Comparison of ENCODE assay signal across 18 mouse cellular contexts in the genomic region with DNA sequence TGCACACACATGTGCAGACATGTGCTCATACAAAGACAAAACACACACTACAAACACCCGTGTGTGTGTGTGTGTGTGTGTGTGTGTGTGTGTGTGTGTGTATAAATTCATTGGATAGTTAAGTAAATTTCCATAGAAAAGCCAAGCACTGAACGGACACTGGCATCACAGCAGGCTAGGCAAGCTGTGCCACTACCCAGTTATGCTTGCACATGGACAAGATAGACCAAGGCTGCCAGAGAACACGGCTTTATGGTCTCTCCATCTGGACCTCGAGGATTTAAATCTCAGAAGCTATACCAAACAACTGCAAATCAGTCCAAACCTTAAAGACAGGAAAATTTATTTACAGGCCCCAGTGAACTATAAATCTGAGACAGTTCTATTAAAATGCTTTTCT.
"Had no signal": no experiment of that assay in that cellular context is flagged by ENCODE, and none has a peak within 500 bp of the region (broad histone marks: within the 10 kb centered on the region; RNA-seq: fewer than 3 reads in every experiment).

No protein-coding gene starts in this region.

- H3K27ac ChIP-seq: left cerebral cortex, adult 2 months; liver, embryonic 13.5 days; macrophage; midbrain, embryonic 12.5 days; midbrain, embryonic 15.5 days; neural tube, embryonic 12.5 days; neural tube, embryonic 15.5 days; stomach, postnatal 0 days had no signal

- H3K4me2 ChIP-seq: liver, embryonic 13.5 days; midbrain, embryonic 12.5 days; midbrain, embryonic 15.5 days; neural tube, embryonic 12.5 days; neural tube, embryonic 15.5 days had no signal

- H3K9ac ChIP-seq: liver, embryonic 13.5 days; midbrain, embryonic 12.5 days; midbrain, embryonic 15.5 days; neural tube, embryonic 12.5 days; neural tube, embryonic 15.5 days had no signal

- ATAC-seq: midbrain, embryonic 15.5 days had no signal

- H3K4me3 ChIP-seq: left cerebral cortex, adult 2 months; liver, embryonic 13.5 days; midbrain, embryonic 12.5 days; midbrain, embryonic 15.5 days; neural tube, embryonic 12.5 days; neural tube, embryonic 15.5 days had no signal

- H3K36me3 ChIP-seq: midbrain, embryonic 12.5 days; midbrain, embryonic 15.5 days; neural tube, embryonic 12.5 days had no signal

- DNase-seq: kidney, postnatal 10 days; kidney, postnatal 36 days; layer of hippocampus, postnatal 36 days; liver, embryonic 13.5 days; lung, adult 2 months; right cerebral cortex, adult 18-20 months; right cerebral cortex, postnatal 14 days; right cerebral cortex, postnatal 4 days; thymus, adult 2 months; thymus, postnatal 14 days; thymus, postnatal 4 days had no signal

- H3K27me3 ChIP-seq: liver, embryonic 13.5 days; midbrain, embryonic 12.5 days; midbrain, embryonic 15.5 days; neural tube, embryonic 12.5 days; neural tube, embryonic 15.5 days had no signal

- H3K9me3 ChIP-seq: liver, embryonic 13.5 days; midbrain, embryonic 12.5 days; midbrain, embryonic 15.5 days; neural tube, embryonic 12.5 days; neural tube, embryonic 15.5 days had no signal
